Mouse (Mus musculus) induced T-regulatory cell, adult 2 months (primary cell): Measurements from ENCODE around the gene Adamts16.

Experiments
- DNase-seq: peaks from one replicate; pipeline ENCODE4 v3.0.0-alpha.2; 2012; ENCODE audit warnings: low read depth

The Adamts16 gene

DNA sequence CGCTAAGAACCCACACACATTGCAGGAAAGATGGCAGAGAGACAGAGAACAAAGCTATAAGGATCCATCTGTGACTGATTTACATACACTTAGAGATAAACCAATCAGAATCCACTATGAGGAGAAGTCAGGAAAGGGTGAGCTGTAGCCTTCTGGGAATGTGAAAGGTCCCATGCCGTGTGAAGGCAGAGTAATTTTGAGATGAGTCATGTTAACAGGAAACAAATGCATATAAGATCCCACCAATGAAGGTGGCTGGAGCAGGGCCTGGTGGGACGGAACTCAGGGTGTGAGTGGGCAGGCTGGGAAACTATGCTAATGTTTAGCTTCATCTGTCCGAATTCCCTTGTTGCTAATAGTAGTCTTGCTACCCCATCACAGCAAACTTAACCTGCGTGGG lies 128.3 kb downstream of the Adamts16 start:
- DNase-seq = no peak

DNA sequence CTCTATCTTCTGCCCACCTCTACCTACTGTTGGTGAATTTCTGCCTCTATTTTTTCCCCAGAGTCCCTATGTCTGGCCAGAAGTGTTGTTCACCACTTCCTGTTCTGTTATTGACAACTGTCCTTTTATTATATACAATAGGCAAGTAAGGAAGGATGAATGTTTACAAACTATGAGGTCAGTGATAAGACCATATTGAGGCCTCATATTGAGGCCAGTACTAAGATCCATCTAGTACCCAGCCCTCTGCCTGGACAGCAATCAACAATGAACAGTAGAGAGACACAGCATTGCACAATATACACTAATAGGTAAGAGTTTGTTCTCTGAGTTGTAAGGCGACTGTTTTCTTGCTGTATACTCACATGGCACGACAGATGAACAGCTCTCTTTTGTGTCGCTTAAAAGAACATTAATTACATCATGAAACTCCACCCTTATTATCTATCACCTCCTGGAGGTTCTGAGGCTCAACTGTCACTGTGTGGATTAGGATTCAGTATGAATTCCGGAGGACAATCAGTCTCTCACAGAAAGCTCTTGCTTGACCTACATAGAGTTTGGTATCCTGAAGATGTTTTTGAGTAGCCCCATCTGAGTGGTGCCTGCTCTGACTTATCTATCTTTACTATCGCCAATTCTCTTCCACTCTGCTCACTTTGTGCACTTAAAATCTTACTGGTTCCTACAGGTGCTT lies 134.3 kb downstream of the Adamts16 start:
- no peak for DNase-seq

DNA sequence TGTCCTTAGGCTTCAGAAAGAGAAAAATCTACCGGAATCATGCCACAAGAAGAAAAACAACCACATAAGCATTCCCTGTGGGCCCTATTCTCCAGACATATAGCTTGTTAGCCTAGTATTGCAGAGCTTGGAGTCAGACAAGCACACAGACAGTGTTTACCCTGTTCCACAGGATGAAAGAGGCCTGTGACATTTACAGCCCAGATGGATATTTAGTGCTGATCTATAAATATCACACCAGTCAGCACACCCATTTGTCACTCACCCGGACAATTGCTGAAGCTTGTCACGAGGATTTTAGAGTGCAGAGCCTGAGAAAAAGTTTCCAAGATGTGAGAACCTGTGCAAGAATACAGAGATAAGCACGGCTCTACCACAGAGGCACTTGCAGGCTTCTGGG lies 138.7 kb downstream of the Adamts16 start:
- DNase-seq = no peak

DNA sequence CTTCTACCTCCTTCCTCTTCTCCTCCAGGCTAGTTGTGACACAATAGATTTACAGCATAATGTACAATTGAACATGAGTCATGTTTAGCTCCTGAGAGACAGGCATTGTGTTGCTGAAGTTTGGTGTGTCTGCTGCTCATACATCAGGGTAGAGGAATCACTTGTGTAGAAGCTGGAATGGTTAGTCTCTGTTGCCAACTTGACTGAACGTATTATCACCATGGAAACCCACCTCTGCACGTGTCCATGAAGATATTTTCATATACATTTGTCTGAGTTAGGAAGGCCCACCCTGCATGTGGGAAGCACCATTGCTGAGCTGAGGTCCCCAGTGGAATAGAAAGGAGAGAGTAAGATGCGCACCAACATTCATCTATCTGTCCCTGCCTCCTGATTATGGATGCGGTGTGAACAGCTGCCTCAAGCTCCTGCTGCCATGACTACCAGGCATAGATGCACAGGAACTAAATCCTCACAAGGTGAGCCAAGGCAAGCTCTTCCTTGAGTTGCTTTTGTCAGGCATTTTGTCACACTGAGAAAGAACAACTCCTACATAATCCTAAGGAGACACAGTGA lies 142.7 kb downstream of the Adamts16 start:
- DNase-seq = no peak

DNA sequence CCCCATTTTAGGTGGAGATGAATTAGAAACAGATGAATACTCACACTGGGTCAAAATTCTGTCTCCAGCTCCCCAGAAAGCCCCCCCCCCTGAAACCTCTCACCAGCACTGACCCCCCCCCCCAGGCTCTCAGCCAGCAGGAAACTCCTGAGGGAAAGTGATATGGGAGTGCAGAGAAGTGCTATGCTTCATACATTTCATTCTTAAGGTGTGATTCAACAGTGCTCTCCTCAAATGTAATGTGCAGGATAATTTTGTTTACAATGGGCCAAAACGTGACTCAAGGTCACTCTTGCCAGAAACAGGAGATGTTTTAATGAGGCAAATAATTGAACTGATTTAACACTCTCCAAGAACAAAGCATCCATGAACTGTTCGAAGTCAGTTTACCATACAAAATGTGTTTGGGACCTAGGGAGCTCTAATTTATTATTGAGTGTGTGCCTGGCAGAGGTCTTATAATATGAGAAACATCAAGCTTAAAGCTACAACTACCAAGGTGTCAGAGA lies 152.1 kb downstream of the Adamts16 start:
- no peak for DNase-seq

DNA sequence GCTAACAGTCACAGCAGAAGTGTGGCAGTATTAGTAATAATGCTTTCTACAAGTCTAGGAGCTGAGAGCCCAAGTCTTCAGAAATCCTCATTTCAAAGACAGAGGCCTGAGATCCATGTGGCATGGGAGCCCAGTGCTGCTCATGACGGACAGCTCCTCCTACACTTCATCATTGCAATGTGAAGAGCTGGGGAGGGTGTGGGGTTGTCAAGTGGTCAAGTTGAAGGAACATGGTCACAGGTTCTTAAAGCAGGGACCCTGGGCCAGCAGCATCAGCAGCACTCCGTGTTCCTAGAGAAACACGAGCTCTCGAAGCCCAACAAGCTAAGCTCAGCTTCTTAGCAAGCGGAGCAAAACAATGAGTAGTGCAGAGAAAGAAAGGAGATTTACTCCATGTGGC lies 155.8 kb downstream of the Adamts16 start:
- no peak for DNase-seq

DNA sequence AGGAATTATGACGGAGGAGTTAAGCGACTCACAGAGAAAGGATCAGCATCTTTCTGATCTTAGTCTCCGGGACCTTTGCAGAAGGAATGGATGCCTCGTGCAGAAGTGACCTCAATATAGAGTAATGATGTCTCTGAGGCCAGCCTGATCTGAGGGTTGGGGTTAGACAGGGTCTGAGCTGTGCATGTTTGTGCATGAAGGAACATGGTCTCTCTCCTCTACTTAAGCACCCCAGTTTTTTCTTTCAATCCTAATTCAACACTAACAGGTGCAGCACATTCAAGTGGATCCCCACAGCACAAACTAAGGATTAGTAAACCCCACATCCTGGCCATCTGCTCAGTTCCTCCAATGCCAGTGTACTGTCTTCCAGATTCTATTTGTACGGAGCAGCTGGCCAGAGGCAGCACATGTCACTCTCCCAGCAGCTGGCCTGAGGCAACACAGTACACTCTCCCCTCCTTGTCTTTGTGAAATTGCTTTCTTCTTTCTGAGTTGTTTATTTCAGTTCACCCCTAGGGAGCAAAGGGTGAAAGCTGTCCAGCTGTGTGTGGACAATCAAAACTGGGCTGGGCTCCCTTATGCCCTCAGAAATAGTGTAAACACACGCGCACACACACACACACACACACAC lies 156.5 kb downstream of the Adamts16 start:
- no peak for DNase-seq

DNA sequence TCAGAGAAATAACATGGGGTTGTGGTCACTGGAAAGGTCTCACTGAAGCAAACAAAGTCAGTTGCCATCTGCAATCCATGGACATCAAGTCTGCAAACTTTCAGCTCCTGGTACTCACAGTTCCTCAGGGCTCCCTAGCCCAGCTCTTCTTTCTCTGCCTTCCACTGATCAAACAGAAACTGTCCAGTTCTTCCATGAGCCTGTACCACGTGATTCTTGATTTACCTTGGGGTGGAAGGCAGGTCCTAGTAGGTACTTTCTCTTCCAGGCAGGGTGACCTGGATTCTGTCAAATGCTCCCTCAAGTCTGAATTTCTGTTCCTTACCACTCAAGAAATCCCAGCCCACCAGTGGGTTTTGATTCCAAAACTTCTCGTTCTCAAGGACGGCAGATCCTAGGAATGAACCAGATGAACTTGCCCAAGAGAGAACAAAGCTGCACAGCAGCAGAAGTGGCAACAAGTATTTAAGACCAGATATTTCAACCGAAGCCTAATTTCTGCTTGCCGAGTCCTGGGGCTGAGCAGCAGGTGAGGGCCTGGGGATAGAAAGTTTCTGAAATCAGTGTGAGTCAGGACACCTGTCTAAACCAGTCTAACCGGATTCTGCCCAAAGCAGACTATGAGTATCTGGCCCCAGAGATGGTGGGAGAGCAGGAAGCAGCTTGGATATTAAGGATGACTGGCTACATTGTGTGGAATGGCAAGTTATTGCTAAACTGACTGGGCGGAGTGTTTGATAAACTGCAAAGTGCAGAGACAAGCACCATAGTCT lies 160.0 kb downstream of the Adamts16 start:
- DNase-seq = no peak

DNA sequence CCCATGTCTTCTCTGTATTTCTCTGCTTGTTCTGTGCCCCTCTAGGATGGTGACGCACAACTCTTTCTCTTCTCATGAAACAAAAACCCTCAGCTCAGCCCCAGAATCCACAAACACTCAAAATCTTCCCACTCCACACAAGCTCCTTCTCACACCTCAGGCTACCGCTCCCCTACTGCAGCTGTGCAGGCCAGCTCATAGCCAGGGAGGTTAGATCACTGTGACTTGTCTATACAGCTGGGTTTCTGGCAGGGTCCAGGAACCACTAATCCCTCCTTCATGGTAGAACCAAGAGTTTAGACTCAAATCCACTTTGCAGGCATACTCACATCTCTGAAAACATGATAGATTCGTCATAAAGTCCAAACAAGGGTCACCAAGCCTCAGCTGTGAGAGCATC lies 161.3 kb downstream of the Adamts16 start:
- no peak for DNase-seq
